Mouse (Mus musculus): ENCODE results near the gene Prrt3.

Prrt3 gene

DNA sequence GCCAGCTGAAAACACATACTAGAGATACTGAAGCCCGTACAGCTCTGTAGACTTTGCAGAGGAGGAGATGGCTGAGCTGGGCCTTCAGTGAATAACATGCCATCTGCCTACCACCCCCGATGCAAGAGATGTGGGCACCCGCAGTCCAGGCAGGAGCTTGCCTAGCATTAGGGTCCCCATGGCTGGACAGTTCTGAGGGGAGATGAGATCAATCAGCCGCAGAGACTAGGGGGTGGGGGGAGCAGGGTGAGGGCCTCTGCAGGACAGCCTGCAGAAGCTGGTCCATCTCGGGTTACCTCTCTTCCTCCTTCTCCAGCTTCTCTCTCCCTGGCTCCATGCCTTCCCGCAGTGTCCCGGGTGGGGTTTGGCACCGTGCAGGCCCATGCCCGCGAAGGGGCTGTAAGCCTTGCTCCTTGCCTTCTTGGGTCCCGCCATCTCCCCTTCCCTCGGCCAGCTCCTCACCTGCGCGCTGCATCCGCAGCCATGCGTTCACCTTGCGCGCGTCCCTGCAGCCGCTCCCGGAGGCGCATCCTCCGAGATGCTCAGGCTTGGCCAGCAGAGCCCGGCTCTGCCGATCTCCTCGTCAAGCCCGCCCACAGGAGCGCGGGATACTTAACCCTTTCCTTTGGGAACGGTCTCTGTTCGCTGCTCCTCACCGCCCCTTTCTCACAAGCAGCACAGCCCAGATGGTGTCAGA, at the start of gene Prrt3:
Prrt3 (minus strand) TSS at position 544 of the 697 bp plus-strand sequence.
- no peak for DNase-seq

DNA sequence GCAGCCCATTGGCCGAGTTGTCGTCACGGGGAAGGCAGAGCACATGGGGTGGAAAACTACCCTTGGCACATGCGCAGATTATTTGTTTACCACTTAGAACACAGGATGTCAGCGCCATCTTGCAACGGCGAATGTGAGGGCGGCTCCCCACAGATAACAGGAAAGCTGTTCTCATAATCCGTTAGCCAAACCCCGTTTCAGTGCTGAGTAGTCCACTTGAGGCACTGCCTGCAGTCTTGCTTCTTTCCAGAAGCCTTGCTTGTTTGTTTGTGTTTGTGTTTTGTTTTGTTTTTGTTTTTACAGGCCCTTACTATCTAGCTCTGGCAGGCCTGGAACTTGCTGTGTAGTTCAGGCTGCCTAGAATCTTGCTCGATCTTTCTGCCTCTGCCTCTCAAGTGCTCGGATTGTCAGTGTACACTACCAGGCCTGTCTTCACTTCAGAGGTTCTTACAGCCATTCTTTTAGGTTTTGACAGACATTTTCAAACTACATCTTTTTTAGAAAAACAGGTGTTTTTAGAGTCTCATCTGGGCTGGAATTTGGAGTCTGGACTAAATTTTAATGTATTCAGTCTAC, 42.3 kb upstream of the Prrt3 start:
- DNase-seq = no peak

DNA sequence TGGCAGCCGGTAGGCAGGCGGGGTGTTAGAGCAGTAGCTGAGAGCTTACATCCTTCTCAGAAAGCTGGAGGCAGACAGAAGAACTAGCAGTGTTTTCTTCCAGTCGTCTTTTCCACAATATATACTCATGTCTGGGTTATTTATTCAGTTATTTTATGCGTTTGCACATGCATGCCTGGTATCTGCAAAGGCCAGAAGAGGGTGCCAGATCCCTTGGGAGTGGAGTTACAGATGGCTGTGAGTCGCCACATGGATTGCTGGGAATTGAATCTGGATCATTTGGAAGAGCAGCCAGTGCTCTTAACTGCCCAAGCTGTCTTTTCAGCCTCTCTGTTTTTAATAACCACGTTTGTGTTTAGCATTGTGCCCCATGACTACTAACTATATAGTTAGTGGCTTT, 39.9 kb upstream of the Prrt3 start:
- no peak for DNase-seq

DNA sequence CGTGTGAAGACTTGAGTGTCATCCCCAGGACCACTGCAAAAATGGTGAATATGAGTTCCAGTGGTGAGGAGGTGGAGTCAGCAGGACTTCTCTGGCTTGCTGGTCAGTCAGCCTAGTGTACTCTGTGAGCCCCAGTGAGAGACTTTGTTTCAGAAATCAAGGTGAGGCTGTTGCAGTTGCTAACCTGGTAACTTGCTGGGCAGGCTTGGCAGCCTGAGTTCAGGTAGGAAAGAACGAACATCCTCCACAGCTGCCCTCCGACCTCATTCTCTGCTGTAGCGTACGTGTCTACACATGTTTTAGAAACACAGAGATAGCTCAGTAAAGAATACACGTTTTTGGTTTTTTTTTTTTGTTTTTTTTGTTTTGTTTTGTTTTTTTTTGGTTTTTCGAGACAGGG, 33.2 kb upstream of the Prrt3 start:
- no peak for DNase-seq

DNA sequence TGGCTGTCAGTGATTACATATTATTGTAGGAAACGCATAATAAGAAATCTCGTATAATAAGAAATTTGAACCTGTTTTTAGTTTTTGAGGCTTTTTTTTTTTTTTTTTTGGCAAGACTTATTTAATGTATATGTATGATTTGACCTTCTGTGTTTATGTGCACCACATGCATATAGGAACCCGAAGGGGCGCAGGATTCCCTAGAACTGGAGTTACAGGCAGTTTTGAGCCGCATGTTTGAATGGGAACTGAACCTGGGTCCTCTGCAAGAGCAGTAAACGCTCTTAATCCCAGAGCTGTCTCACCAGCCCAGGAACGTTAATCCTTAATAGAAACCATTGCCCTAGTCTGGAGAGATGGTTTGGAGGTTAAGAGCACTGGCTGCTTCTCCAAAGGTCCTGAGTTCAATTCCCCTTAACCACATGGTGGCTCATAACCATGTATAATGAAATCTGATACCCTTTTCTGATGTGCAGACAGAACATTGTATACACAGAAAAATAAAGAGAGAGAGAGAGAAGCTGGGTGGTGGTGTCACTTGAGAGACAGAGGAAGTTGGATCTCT, 30.2 kb upstream of the Prrt3 start:
- no peak for DNase-seq

DNA sequence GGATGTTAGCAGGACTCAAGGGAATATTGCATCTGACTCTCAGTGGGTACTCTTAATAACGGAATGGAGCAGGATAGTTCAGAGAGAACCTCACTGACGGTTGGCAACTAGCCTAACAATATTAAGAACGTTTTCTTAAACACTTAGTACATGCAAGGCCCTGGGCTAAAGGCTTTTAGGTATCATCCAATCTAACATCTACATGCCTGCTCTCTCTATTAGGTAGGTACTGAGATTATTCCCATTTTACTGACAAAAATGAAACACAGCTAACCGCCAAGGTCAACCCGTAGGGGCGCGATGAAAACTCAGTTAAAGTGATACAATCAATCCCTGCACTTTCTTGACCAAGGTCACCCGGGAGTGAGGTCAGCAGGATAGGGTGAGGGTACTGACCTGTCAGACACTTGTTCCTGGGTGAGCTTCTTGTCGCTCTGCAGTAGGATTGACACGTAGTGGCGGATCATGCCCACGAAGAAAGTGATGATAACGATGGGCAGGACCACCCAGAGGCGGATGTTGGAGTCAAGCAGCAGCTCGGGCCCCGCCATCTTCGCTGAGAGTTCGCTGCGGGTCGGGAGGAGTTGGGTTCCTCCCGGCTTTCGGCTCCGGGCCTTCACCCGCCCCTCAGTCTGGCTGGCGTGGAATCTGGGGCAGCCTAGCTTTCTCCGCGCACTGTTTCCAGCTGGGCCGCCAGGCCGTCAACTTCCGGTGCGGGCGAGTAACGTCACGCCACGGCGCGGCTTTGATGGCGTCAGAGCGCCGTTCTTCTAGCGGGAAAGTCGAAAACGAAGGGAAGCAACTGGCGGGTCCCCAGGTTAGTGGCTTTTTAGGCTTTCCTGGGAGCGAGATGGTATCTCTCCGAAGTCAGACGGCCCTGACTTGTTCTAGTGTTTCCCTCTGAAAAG, 29.5 kb upstream of the Prrt3 start, which contains the start of the genes Emc3 and Fancd2:
Emc3 (minus strand) TSS at position 721 of the 908 bp plus-strand sequence.
Fancd2 (plus strand) TSS at position 751 of the 908 bp plus-strand sequence.
- DNase-seq = peak; percentile 94

DNA sequence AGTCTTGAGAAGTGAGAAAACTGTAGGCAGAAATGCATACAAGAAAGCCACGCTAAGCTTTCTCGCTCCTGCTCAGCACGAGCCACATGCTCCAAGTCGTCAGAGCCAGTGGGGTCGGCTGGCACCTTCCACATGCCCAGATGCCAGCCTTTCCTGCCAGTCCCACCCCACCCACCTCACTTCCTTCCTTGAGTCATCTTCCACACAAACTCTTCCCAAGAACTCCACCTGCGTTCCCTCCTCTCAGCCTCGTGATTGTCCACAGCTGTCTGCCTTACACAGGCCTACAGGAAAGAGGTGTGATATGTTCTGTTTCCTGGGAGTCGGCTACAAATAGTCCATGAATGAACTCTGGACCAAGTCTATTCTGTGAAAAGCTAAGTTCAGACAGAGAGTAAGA, 21.7 kb upstream of the Prrt3 start:
- DNase-seq = no peak

DNA sequence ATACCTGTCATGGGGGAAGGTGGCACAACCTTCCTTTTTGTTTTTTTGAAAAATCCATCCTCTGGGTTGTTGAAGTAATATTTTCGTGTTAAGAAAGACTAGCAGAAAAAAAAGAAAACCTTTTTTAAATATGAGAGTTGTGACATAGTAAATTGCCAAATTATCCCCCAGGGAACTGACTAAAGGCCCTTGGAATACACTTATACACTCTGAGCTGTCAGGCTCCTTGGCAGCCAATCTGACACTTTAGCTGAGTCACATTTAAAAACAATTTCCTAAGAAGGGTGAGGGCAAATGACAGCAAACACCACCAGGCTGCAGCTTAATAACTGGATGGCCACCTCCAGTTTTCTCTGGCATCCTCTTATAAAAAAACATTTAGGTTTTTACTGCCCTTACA, 20.6 kb upstream of the Prrt3 start:
- no peak for DNase-seq

DNA sequence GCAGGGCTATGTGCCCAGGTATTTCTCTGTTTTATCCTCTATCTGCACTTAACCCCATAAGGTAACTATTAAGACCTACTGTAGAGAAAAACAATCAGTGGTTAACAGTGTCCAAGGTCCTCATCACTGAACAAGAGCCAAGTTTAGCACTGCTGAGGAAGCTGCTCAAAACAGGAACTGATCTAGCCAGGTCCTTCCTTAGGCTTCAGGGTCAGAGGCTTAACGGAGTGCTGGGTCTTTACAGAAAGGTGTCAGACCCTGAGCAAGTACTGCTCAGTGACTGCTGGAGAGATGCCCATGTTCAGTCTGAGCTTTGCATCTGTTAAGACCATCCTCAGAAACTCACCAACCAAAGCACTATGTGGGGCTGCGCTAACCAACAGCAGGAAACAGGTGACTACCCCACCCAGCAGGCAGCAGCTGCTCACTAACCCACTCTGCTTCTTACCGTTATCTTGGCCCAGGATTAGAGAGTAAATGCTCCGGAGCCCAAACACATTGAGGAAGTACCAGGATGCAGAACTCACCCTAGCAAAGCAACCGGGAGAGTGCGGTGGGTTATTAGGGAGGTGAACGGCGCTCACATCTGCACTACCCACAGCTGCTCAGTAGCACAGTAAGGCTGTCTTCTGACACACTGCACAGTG, 15.8 kb upstream of the Prrt3 start:
- peak; percentile 55 for DNase-seq

DNA sequence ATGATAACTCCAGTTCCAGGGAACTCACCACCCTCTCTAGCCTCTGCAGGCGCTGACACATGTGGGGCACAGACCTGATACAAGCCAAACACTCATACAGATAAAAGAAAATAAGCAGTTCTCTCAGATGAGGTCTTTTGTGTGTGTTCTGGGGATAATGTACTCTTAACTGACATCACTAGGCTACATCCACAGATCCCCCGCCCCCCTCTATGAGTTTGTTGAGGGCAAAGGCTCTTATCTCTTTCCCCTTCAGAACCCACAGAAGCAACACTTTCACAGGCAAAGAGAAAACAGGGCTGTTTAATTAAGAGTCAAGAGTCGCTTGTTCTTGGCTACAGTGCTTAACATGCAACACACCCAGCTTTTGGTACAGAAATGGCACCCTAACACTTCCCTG, 12.9 kb upstream of the Prrt3 start:
- DNase-seq = no peak

DNA sequence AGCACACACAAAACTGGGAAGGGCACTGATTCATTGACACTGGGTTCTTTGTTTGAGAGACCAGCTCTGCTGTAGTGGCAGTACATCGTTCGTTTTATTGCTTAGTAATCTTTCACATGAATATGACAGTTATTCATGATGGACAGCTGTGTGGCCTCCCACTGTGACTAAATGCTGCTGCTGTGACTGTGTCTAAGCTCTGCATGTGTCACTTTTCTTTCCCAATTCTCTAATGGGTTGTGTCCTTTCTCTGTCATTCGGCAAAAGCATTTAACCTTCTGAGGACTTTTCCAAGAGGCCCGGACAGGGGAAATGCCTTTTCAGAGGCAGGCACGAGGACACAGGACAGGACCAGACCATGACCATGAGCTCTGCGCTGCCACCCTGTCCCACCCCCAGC, 12.2 kb upstream of the Prrt3 start:
- DNase-seq = no peak

DNA sequence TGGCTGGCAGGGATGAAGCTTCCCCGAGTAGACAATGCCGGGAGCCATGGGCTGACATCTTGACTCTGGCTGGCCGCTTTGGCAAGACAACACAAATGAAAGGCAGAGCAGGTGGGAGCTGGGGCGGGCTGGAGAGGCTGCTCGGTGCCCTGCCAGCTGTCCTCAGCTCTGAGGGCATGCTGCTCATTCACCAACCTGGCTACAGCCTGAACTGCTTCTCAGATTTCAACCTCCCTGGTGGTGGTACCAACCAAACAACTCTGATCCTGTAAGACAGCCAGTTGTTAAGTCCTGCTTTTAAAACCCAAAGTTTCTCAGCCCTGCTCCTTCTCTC, 7.2 kb upstream of the Prrt3 start:
- no peak for DNase-seq

DNA sequence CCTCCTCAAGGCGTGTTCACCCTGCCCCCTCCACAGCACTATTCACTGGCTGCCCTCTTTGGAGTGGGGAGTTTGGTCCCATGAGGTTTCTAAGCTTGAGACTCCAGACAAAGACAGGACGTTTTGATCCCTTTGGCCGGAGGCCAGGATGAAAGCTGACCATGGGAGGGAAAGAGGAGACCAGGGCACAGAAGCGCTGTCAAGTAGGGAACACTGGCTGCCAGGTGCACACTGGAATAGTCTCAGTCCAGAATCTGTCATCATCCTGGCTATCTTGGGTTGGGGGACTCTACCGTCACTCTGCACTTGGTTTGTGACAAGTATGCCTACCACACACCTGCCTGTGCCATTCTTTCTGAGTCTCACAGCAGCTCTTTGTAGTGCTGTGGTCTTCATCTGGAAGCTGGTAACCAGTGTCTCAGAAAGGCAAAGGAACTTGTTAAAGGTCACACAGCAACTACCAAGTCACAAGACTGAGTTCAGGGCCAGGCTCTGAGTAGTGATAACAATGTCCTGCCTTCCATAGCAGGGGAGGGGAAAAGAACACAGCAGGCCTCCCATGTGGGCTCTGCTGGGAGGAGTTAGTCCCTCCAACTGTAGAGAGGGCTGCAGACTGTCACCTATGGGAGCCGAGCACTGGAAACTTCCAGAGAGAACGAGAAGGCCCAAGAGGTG, 6.7 kb upstream of the Prrt3 start:
- no peak for DNase-seq

DNA sequence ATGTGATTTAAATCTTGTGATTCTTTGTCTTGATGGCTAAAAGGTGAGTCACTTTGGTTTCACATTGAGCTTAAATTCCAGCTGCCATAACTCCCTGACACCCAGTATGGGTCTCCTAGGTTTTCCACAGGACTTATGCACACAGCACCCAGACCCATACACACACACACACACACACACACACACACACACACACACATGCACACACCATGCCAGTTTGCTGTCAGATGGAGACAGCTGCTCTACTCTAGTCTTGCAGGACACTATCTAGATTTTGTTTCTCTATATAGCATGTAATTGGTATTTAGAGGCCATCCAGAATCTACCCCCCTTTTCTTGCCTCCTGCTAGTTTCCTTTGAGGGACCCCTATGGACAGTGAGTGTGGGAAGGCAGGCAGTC, 5.4 kb upstream of the Prrt3 start:
- DNase-seq = no peak

DNA sequence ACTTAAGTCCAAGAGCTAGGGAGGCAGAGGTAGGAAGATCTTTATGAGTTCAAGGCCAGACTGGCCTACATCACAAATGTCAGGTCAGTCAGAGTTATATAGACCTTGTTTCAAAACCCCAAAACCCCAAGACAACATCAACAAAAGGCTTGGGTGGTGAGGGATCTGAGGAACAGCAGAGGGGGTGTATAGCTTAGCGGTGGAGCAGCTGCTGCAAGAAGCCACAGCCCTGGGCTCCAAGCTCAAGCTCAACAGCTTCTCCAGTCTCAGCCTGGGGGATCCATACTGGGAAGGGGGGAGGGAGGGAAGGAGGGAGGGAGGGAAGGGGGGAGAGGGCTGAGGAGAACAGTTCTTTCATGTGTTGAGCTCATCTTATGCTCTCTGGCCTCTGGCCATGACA, 4.0 kb upstream of the Prrt3 start:
- no peak for DNase-seq

DNA sequence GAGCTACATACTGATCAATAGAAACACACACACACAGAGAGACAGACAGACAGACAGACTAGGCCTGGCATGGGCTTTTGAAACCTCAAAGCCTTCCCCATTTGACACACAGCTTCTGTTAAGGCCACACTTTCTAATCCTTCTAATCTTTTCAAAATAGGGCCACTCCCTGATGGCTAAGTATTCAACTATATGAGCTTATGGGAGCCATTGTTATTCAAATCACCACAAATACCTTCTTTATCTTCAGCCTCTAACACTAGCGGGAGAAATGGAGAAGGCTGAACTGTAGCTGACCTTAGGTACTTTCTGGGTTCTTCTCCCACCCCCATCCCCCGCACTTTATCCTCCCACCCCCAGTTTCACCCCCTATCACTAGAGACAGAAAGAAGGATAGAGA, 1.1 kb upstream of the Prrt3 start:
- no peak for DNase-seq

DNA sequence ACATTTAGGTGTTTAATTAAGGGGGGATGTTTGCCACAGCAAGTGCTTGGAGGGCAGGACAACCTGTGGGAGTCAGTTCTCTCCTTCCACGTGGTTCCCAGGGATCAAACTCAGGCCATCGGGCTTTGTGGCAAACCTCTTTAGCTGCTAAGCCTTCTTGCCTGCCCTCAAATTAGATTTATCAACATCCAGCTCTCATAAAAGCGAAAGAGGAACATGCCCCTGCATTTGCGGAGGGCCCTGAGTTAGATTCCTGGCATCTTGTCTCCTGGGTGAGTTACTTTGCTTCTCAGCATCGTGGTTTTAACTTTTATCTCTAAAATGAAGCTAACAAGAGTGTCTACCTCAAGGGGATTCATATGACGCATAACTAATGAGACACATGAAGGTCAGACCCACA, 2.4 kb downstream of the Prrt3 start:
- DNase-seq = no peak

DNA sequence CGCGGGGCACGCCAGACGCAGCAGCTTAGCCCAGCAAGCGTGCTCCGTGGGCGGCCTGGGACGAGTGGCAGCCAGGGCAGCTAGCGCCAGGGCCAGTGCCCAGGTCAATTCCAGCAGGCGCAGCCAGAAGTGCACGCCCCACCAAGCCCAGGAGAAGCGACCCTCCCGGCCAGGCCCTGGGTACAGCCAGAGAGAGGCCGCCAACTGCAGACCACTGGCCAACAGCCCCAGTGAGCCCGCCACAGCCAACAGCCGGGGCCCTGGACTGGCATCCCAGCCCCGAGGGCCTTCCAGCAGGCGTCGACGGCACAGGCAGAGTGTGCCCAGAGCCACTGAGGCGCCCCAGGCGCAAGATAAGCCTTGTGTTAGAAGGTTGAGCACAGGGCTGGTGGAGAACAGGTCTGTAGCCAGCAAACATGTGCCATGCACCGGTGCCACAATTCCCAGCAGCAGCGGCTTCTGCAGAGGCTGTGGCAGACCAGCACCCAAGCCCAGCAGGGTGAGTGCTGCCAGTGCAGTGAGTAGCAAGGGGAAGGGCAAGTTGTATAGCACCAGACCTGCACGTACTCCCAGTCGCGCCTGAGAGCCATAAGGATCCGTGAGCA, 6.6 kb downstream of the Prrt3 start:
- no peak for DNase-seq

DNA sequence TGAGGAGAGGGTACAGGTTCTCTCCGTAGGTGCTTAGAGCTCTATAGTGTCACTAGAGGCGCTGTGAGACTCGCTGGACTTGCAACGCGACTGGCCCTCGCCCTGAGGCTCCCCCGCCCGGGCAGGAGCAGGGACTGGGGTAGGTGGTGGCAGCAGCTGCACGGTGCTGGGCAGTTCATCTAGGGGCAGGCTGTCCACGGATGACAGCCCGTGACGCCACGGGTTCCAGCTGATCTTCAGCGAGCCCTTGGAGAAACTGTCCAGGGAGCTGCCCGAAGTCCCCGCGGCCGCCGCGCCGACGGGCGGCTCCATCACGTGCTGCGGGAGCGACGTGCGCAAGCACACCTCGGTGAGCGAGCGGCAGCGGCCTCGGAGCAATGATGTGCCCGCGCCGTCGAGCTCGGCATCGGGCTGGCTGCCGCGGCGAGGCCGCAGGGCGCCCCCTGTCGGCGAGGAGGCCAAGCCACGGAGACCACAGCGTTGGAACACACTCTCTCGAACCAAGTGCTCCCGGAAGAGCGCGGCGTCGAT, 7.4 kb downstream of the Prrt3 start:
- DNase-seq = peak; percentile 88

DNA sequence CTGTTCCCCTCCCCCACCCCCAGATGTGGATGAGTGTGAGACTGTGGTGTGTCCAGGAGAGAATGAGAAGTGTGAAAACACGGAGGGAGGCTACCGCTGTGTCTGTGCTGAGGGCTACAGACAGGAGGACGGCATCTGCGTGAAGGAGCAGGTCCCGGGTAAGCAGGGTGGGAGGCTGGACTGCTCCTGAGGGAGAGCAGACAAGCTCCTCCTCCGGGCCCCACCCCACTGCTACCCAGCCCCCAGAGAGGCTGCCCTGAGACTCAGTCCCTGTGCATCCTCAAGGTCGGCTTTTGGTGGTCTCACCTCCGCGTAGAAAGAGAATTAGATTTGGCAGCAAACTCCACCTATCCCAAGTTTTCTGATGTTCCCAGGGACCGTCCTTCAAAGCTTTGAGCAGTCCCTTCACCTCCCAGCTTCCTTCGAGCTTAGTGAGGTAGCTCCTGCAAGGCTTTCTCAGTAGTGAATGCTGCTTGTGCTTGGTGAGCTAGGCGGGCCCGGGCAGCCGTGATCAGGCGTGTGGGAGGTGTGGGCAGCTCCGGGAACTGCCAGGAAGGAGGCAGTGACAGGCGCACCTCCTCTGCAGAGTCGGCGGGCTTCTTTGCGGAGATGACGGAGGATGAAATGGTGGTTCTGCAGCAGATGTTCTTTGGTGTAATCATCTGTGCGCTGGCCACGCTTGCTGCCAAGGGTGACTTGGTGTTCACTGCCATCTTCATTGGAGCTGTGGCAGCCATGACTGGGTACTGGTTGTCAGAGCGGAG, 9.4 kb downstream of the Prrt3 start:
- no peak for DNase-seq

DNA sequence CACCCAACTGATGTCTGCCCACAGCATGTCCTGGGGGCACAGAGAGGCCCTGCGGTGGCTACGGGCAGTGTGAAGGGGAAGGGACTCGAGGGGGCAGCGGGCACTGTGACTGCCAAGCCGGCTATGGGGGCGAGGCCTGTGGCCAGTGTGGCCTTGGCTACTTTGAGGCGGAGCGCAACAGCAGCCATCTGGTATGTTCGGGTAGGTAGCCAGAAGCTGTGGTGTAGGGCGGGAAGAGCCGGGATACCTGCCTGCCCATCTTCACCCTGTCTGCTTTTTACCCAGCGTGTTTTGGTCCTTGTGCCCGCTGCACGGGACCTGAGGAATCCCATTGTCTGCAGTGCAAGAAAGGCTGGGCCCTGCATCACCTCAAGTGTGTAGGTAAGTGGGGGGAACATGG, 12.3 kb downstream of the Prrt3 start:
- DNase-seq = no peak
